Mouse (Mus musculus): Measurements from ENCODE around the gene Prkn. TPM values are rescaled to one million over a fixed set of nuclear protein-coding genes. Genes with fewer than 3 reads are reported as not detected.

Gene Prkn
- polyA plus RNA-seq, 1 experiment from 2014 or later = 2.8 TPM

- Histone ChIP-seq H3K9ac (no peak overlapping the region), H3K4me2 (replicated peaks) (no peak overlapping the region), H3K36me3 (no peaks in the 10 kb centered on the region), H3K4me1 (no peaks in the 10 kb centered on the region), H3K27me3 (no peaks in the 10 kb centered on the region), H3K4me3 (replicated peaks) (no peak overlapping the region), H3K27ac (replicated peaks) (no peak overlapping the region), H3K9me3 (replicated peaks) (no peaks in the 10 kb centered on the region)
- WGBS = 93% methylated on average over 7 of the region's 7 CpGs
- ATAC-seq (ENCODE audit: insufficient number of reproducible peaks, low FRiP score, low TSS enrichment, low read depth) = no peak
Observed at GRCm38 (mm10) chr17:11538826-11539225, 698.6 kb downstream of the Prkn start.

GRCm38 (mm10) chr17:11541928-11542623 lies 701.9 kb downstream of the Prkn start:
- H3K27me3 ChIP-seq = no peaks in the 10 kb centered on the region
- no peak overlapping the region for H3K4me3 ChIP-seq (replicated peaks)
- H3K4me1 ChIP-seq = no peaks in the 10 kb centered on the region
- H3K9ac ChIP-seq = no peak overlapping the region
- H3K27ac ChIP-seq (replicated peaks) = no peak overlapping the region
- 70% methylated on average over 4 of the region's 4 CpGs for WGBS
- no peaks in the 10 kb centered on the region for H3K36me3 ChIP-seq
- H3K9me3 ChIP-seq (replicated peaks) = no peaks in the 10 kb centered on the region
- no peak overlapping the region for H3K4me2 ChIP-seq (replicated peaks)
- ATAC-seq (ENCODE audit: insufficient number of reproducible peaks, low FRiP score, low TSS enrichment, low read depth) = no peak; the same call in 1 of the 2 replicates

- WGBS = 79% methylated on average over 5 of the region's 5 CpGs
- H3K4me3 ChIP-seq (replicated peaks) = no peak overlapping the region
- ATAC-seq (ENCODE audit: insufficient number of reproducible peaks, low FRiP score, low TSS enrichment, low read depth) = no peak
Observed at GRCm38 (mm10) chr17:11550562-11550961, 710.4 kb downstream of the Prkn start.

GRCm38 (mm10) chr17:11565681-11566080 lies 725.5 kb downstream of the Prkn start:
- Histone ChIP-seq H3K36me3 (no peaks in the 10 kb centered on the region), H3K27ac (replicated peaks) (no peak overlapping the region), H3K9ac (no peak overlapping the region), H3K9me3 (replicated peaks) (no peaks in the 10 kb centered on the region), H3K27me3 (no peaks in the 10 kb centered on the region), H3K4me1 (no peaks in the 10 kb centered on the region), H3K4me3 (replicated peaks) (no peak overlapping the region), H3K4me2 (replicated peaks) (no peak overlapping the region)
- WGBS = 85% methylated on average over 6 of the region's 6 CpGs
- ATAC-seq (ENCODE audit: insufficient number of reproducible peaks, low FRiP score, low TSS enrichment, low read depth) = no peak

More at GRCm38 (mm10) chr17:11550562-11550961, 710.4 kb downstream of the Prkn start:
- Histone ChIP-seq H3K9me3 (replicated peaks) (no peaks in the 10 kb centered on the region), H3K27me3 (no peaks in the 10 kb centered on the region), H3K36me3 (no peaks in the 10 kb centered on the region), H3K4me2 (replicated peaks) (no peak overlapping the region), H3K4me1 (no peaks in the 10 kb centered on the region), H3K9ac (no peak overlapping the region), H3K27ac (replicated peaks) (no peak overlapping the region)

GRCm38 (mm10) chr17:11570392-11570791 lies 730.2 kb downstream of the Prkn start:
- H3K4me1 ChIP-seq = no peaks in the 10 kb centered on the region
- no peak for ATAC-seq (ENCODE audit: insufficient number of reproducible peaks, low FRiP score, low TSS enrichment, low read depth)
- H3K36me3 ChIP-seq = no peaks in the 10 kb centered on the region
- 53% methylated on average over 8 of the region's 8 CpGs for WGBS
- no peak overlapping the region for H3K4me2 ChIP-seq (replicated peaks)
- no peak overlapping the region for H3K27ac ChIP-seq (replicated peaks)
- H3K9me3 ChIP-seq (replicated peaks) = no peaks in the 10 kb centered on the region
- no peak overlapping the region for H3K4me3 ChIP-seq (replicated peaks)
- H3K9ac ChIP-seq = no peak overlapping the region
- H3K27me3 ChIP-seq = no peaks in the 10 kb centered on the region

GRCm38 (mm10) chr17:11573666-11574065 lies 733.5 kb downstream of the Prkn start:
- Histone ChIP-seq H3K9me3 (replicated peaks) (no peaks in the 10 kb centered on the region), H3K27me3 (no peaks in the 10 kb centered on the region), H3K9ac (no peak overlapping the region), H3K4me2 (replicated peaks) (no peak overlapping the region), H3K4me1 (no peaks in the 10 kb centered on the region), H3K4me3 (replicated peaks) (no peak overlapping the region), H3K36me3 (no peaks in the 10 kb centered on the region), H3K27ac (replicated peaks) (no peak overlapping the region)
- 76% methylated on average over 9 of the region's 9 CpGs for WGBS
- no peak for ATAC-seq (ENCODE audit: insufficient number of reproducible peaks, low FRiP score, low TSS enrichment, low read depth)

GRCm38 (mm10) chr17:11585491-11585890 lies 745.3 kb downstream of the Prkn start:
- ATAC-seq (ENCODE audit: insufficient number of reproducible peaks, low FRiP score, low TSS enrichment, low read depth) = no peak
- 87% methylated on average over 4 of the region's 4 CpGs for WGBS
- no peaks in the 10 kb centered on the region for H3K9me3 ChIP-seq (replicated peaks)
- H3K27ac ChIP-seq (replicated peaks) = no peak overlapping the region
- H3K4me2 ChIP-seq (replicated peaks) = no peak overlapping the region
- H3K4me3 ChIP-seq (replicated peaks) = no peak overlapping the region
- no peaks in the 10 kb centered on the region for H3K4me1 ChIP-seq
- no peaks in the 10 kb centered on the region for H3K27me3 ChIP-seq
- H3K9ac ChIP-seq = no peak overlapping the region
- H3K36me3 ChIP-seq = no peaks in the 10 kb centered on the region

- H3K4me3 ChIP-seq (replicated peaks) = no peak overlapping the region
- peaks cover 4% of the 10 kb centered on the region; the same call in 1 of the 2 replicates for H3K4me1 ChIP-seq
- no peak overlapping the region for H3K27ac ChIP-seq (replicated peaks)
- 92% methylated on average over 5 of the region's 5 CpGs for WGBS
- peaks cover 7% of the 10 kb centered on the region; the same call in 1 of the 2 replicates for H3K27me3 ChIP-seq
- no peak for ATAC-seq (ENCODE audit: insufficient number of reproducible peaks, low FRiP score, low TSS enrichment, low read depth)
- no peaks in the 10 kb centered on the region for H3K36me3 ChIP-seq
- H3K9me3 ChIP-seq (replicated peaks) = 0 out of 2 replicates have a peak, but pooled peaks cover 3% of the 10 kb centered on the region
- H3K9ac ChIP-seq = no peak overlapping the region
- H3K4me2 ChIP-seq (replicated peaks) = no peak overlapping the region
Observed at GRCm38 (mm10) chr17:11607931-11608330, 767.7 kb downstream of the Prkn start.

- 8% methylated on average over 7 of the region's 7 CpGs for WGBS
- no peak for ATAC-seq (ENCODE audit: insufficient number of reproducible peaks, low FRiP score, low TSS enrichment, low read depth)
Observed at GRCm38 (mm10) chr17:11611459-11611858, 771.3 kb downstream of the Prkn start.

GRCm38 (mm10) chr17:11612801-11613531 lies 772.8 kb downstream of the Prkn start:
- Histone ChIP-seq H3K9me3 (replicated peaks) (no peaks in the 10 kb centered on the region), H3K27me3 (peaks cover 7% of the 10 kb centered on the region; the same call in 1 of the 2 replicates), H3K4me2 (replicated peaks) (no peak overlapping the region), H3K36me3 (no peaks in the 10 kb centered on the region), H3K27ac (replicated peaks) (no peak overlapping the region), H3K9ac (no peak overlapping the region), H3K4me3 (replicated peaks) (no peak overlapping the region), H3K4me1 (peaks cover 8% of the 10 kb centered on the region; the same call in 1 of the 2 replicates)
- no peak; the same call in 1 of the 2 replicates for ATAC-seq (ENCODE audit: insufficient number of reproducible peaks, low FRiP score, low TSS enrichment, low read depth)
- WGBS = 59% methylated on average over 21 of the region's 21 CpGs

More at GRCm38 (mm10) chr17:11611459-11611858, 771.3 kb downstream of the Prkn start:
- H3K27me3 ChIP-seq = peaks cover 7% of the 10 kb centered on the region; the same call in 1 of the 2 replicates
- no peaks in the 10 kb centered on the region for H3K36me3 ChIP-seq
- 0 out of 2 replicates have a peak overlapping the region, but pooled peaks have one; percentile 10 for H3K4me2 ChIP-seq (replicated peaks)
- peaks cover 8% of the 10 kb centered on the region; the same call in 1 of the 2 replicates for H3K4me1 ChIP-seq
- H3K4me3 ChIP-seq (replicated peaks) = no peak overlapping the region
- no peaks in the 10 kb centered on the region for H3K9me3 ChIP-seq (replicated peaks)
- no peak overlapping the region for H3K27ac ChIP-seq (replicated peaks)
- H3K9ac ChIP-seq = no peak overlapping the region

GRCm38 (mm10) chr17:11617552-11617951 lies 777.4 kb downstream of the Prkn start:
- Histone ChIP-seq H3K4me1 (peaks cover 4% of the 10 kb centered on the region; the same call in 1 of the 2 replicates), H3K4me3 (replicated peaks) (no peak overlapping the region), H3K9me3 (replicated peaks) (no peaks in the 10 kb centered on the region), H3K27me3 (no peaks in the 10 kb centered on the region), H3K9ac (no peak overlapping the region), H3K27ac (replicated peaks) (no peak overlapping the region), H3K36me3 (no peaks in the 10 kb centered on the region), H3K4me2 (replicated peaks) (no peak overlapping the region)
- WGBS = 62% methylated on average over 2 of the region's 2 CpGs
- ATAC-seq (ENCODE audit: insufficient number of reproducible peaks, low FRiP score, low TSS enrichment, low read depth) = no peak
